Mouse (Mus musculus): ENCODE data around the gene Pappa2.

DNA sequence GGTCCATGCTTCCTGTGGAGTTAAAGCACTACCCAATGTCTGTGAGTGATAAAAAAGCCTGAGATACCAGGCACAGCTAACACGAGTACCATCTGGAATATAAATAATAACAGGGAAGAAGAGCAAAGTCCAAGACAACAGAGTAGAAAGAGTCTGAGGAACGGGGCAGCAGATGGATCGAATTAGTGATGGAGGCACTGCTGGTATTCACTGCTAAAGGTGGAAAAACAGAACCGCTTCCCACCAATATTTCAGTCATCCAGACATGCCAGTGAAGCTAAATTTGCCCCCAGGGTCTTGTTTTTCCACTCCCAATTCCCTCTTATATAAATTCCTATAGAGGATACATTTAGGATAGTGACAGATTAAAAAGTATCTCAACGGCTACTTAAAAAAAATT, 238.8 kb downstream of the Pappa2 start:
- TF ChIP-seq POLR2A (IDR thresholded peaks at IDR 0.05; ENCODE audit: insufficient read depth, low read length) (no peak), CTCF (IDR thresholded peaks at IDR 0.05; ENCODE audit: low read depth, low read length) (no peak)
